Mouse (Mus musculus): ENCODE results near the gene Jhy. TPM values are rescaled to one million over a fixed set of nuclear protein-coding genes. Genes with fewer than 3 reads are reported as not detected.

Gene Jhy
- polyA plus RNA-seq, 1 experiment from 2014 or later, result 0.15 TPM

DNA sequence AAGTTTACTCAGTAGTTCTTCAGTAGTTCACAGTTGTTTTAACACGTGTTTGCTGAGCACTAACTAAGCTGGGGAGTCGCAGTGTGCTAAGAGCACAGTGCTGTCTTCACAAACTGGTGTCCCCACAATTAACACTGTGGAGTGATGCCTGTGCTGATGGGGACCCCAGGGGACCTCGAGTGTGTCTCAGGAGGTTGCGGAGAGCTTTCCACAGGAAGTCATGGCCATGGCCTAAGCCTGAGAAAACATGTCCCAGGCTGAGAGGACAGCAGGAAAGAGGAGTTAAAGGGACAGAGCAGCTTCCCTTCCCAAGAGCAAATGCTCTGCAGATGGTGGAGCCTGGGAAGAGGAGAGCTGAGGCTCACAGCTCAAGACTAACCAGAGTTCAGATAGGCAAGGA lies 16.8 kb downstream of the Jhy start:
- Histone ChIP-seq H3K4me1 (replicated peaks; ENCODE audit: control insufficient read depth, insufficient read depth, low read length) (peaks cover 4% of the 10 kb centered on the region; the same call in 1 of the 2 replicates), H3K27me3 (replicated peaks; ENCODE audit: control insufficient read depth, insufficient read depth, low read length) (no peaks in the 10 kb centered on the region), H3K9me3 (ENCODE audit: control insufficient read depth, low read length) (no peaks in the 10 kb centered on the region), H3K4me2 (ENCODE audit: low read length) (no peak overlapping the region), H3K36me3 (ENCODE audit: control insufficient read depth, insufficient read depth) (no peaks in the 10 kb centered on the region), H3K9ac (replicated peaks; ENCODE audit: low read depth, low read length) (no peak overlapping the region), H3K27ac (ENCODE audit: low read length) (no peak overlapping the region), H3K4me3 (replicated peaks; ENCODE audit: low read length) (no peak overlapping the region)
- ATAC-seq, result no peak
- WGBS, result 84% methylated on average over 4 of the region's 4 CpGs

DNA sequence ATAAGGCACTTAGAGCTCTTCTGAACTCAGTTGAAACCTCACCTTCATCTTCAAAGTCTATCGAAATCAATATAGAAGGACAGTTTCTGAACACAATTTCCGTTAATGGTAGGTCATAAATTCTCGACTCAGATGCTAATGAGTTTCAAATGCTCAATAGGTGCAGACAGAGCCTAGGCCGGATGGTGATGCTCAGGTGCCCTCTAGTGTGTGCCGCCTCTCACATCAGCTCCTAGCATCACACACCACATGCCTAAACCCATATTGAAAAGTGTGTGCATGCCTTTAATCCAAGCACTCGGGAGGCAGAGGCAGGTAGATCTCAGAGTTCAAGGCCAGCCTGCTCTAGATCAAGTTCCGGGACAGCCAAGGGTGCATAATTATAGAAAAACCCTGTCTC lies 26.5 kb downstream of the Jhy start:
- H3K27ac ChIP-seq (ENCODE audit: low read length), result no peak overlapping the region
- no peaks in the 10 kb centered on the region for H3K4me1 ChIP-seq (replicated peaks; ENCODE audit: control insufficient read depth, insufficient read depth, low read length)
- H3K4me3 ChIP-seq (replicated peaks; ENCODE audit: low read length), result no peak overlapping the region
- H3K4me2 ChIP-seq (ENCODE audit: low read length), result no peak overlapping the region
- WGBS, result 61% methylated on average over 7 of the region's 7 CpGs
- no peaks in the 10 kb centered on the region for H3K9me3 ChIP-seq (ENCODE audit: control insufficient read depth, low read length)
- H3K36me3 ChIP-seq (ENCODE audit: control insufficient read depth, insufficient read depth), result no peaks in the 10 kb centered on the region
- ATAC-seq, result no peak
- H3K27me3 ChIP-seq (replicated peaks; ENCODE audit: control insufficient read depth, insufficient read depth, low read length), result no peaks in the 10 kb centered on the region
- H3K9ac ChIP-seq (replicated peaks; ENCODE audit: low read depth, low read length), result no peak overlapping the region

DNA sequence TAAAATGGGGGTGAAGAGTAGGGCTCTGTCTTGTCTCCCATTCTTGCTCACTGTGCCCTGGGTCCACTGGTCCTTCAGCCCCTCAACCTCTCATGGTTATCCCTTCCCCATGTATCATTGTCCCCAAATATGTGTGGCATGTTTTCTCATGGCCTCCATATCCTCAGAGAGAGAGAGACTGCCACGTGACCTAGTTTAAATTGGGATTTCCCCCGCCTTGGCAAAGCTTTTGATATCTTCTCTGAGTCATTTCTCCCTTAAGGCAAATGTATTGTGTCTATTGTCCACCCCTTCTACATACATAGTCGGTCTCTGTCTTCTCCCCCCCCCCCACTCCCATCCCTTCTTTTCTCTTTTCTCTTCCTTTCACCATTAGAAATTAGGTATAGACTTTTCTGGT lies 30.6 kb downstream of the Jhy start:
- Histone ChIP-seq H3K9ac (replicated peaks; ENCODE audit: low read depth, low read length) (no peak overlapping the region), H3K36me3 (ENCODE audit: control insufficient read depth, insufficient read depth) (no peaks in the 10 kb centered on the region), H3K4me3 (replicated peaks; ENCODE audit: low read length) (no peak overlapping the region), H3K27me3 (replicated peaks; ENCODE audit: control insufficient read depth, insufficient read depth, low read length) (no peaks in the 10 kb centered on the region), H3K27ac (ENCODE audit: low read length) (no peak overlapping the region), H3K4me1 (replicated peaks; ENCODE audit: control insufficient read depth, insufficient read depth, low read length) (no peaks in the 10 kb centered on the region), H3K4me2 (ENCODE audit: low read length) (no peak overlapping the region), H3K9me3 (ENCODE audit: control insufficient read depth, low read length) (no peaks in the 10 kb centered on the region)
- ATAC-seq, result no peak
- 59% methylated on average over 3 of the region's 3 CpGs for WGBS

DNA sequence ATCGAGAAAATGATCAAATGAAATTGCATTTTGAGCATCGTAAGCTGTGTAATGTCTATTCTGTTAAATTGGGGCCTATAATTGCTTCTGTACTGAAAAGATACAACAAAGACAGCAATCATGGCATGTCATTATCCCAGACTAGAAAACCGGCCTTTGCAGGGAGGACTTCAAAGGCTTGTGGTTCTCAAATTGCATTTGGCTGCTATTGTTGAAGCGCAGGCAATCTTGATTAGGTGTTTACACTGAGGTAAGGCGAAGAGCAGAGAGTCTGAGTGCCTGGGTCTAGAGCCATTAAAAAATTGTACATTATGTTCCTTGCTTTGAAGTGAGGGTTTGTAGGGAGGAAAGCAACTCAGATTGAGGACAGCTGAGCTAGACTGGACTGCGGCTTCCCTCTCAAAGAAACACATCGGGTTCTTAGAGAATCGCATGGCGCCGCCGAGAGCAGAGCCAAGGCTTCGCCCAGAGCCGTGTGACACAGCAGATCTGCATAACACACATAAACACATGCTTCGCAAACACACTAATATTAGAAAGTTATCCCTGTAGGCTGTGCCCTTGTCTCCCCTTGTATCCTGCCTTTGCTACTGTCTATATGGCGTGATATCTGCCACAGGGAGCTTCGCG lies 36.5 kb downstream of the Jhy start:
- 43% methylated on average over 17 of the region's 17 CpGs for WGBS

DNA sequence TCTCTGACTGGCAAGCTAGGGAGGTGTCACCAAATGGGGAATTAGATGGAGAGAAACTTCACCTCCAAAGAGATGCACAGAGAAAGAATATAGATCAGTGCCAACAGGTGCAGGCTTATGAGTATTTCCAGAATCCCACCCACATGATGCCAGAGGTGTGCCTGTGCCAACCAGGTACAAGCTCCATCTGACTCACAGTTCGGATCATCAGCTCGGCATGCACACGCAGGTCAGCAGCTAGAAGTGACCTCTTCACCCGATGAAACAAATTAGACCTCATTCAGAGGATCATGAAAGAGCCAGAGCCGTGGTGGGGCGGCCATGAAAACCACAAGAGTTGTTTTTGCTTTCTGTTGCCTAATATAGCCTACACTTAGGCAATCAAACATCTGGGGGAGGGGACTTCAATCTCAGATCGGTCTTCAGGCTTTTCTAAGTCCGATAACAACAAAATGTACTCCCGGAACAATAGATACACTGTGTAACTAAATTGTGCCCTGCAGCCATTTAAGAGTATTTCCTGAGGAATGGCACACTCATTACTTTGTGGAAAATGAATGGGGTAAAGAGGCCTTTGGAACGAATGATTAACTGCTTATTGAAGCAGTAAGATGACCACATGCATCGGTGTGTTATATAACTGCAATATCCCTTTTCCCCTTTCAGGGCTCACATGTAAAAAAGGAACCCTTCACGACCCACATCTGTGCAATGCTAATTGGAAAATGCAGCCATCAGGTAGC lies 45.9 kb downstream of the Jhy start:
- H3K27ac ChIP-seq (ENCODE audit: low read length), result no peak overlapping the region
- no peaks in the 10 kb centered on the region for H3K27me3 ChIP-seq (replicated peaks; ENCODE audit: control insufficient read depth, insufficient read depth, low read length)
- H3K9ac ChIP-seq (replicated peaks; ENCODE audit: low read depth, low read length), result no peak overlapping the region
- no peak for ATAC-seq
- no peak overlapping the region for H3K4me3 ChIP-seq (replicated peaks; ENCODE audit: low read length)
- no peaks in the 10 kb centered on the region for H3K9me3 ChIP-seq (ENCODE audit: control insufficient read depth, low read length)
- H3K36me3 ChIP-seq (ENCODE audit: control insufficient read depth, insufficient read depth), result no peaks in the 10 kb centered on the region
- no peaks in the 10 kb centered on the region for H3K4me1 ChIP-seq (replicated peaks; ENCODE audit: control insufficient read depth, insufficient read depth, low read length)
- WGBS, result 15% methylated on average over 12 of the region's 12 CpGs
- H3K4me2 ChIP-seq (ENCODE audit: low read length), result no peak overlapping the region

More for the DNA sequence above, 36.5 kb downstream of the Jhy start:
- H3K4me3 ChIP-seq (replicated peaks; ENCODE audit: low read length), result no peak overlapping the region
- no peaks in the 10 kb centered on the region for H3K27me3 ChIP-seq (replicated peaks; ENCODE audit: control insufficient read depth, insufficient read depth, low read length)
- 0 out of 2 replicates have a peak overlapping the region, but pooled peaks have one; percentile 25 for H3K4me2 ChIP-seq (ENCODE audit: low read length)
- no peak overlapping the region for H3K9ac ChIP-seq (replicated peaks; ENCODE audit: low read depth, low read length)
- peaks cover 9% of the 10 kb centered on the region for H3K4me1 ChIP-seq (replicated peaks; ENCODE audit: control insufficient read depth, insufficient read depth, low read length)
- no peaks in the 10 kb centered on the region for H3K36me3 ChIP-seq (ENCODE audit: control insufficient read depth, insufficient read depth)
- ATAC-seq, result no peak
- no peaks in the 10 kb centered on the region for H3K9me3 ChIP-seq (ENCODE audit: control insufficient read depth, low read length)
- H3K27ac ChIP-seq (ENCODE audit: low read length), result no peak overlapping the region

DNA sequence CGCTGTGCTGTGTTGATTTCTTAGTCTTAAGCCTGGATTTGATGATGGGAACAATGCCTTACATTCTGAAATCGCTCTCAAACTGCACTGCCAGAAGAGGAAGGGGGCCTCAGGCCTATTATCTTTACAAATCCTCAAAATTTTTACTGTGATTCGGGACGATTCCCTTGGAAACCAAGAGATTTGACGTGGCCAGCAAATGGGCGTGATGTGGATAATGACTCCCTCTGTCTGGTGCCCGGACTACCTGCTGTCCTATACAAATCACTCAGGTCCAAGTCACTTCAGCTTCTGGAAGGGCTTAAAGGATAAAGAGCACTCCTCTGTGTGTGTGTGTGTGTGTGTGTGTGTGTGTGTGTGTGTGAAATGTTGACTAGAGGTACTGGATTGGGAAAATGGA lies 55.0 kb downstream of the Jhy start:
- Histone ChIP-seq H3K27me3 (replicated peaks; ENCODE audit: control insufficient read depth, insufficient read depth, low read length) (peaks cover 3% of the 10 kb centered on the region; the same call in 1 of the 2 replicates), H3K27ac (ENCODE audit: low read length) (no peak overlapping the region), H3K36me3 (ENCODE audit: control insufficient read depth, insufficient read depth) (no peaks in the 10 kb centered on the region), H3K4me3 (replicated peaks; ENCODE audit: low read length) (no peak overlapping the region), H3K9ac (replicated peaks; ENCODE audit: low read depth, low read length) (no peak overlapping the region), H3K9me3 (ENCODE audit: control insufficient read depth, low read length) (no peaks in the 10 kb centered on the region), H3K4me1 (replicated peaks; ENCODE audit: control insufficient read depth, insufficient read depth, low read length) (no peaks in the 10 kb centered on the region), H3K4me2 (ENCODE audit: low read length) (no peak overlapping the region)
- WGBS, result 4% methylated on average over 7 of the region's 7 CpGs
- no peak for ATAC-seq

DNA sequence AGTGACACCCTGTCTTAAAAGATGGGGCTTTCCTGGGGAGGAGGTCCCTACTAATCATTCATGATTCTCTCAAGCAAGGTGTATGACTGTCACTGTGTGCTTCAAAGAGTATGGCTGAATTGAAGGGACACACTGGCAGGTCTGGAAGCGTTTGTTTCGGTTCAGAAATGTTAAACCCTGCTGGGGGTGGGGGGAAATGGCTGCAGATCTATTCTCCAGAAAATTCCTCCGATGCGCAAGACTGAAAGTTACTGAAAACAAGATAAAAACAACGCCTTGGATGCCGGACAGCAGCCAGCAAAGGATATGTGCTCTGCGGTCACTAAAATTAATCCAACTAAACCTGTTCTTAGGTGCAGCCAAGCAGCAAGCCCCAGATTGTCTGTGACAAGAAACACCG lies 55.5 kb downstream of the Jhy start:
- Histone ChIP-seq H3K4me1 (replicated peaks; ENCODE audit: control insufficient read depth, insufficient read depth, low read length) (no peaks in the 10 kb centered on the region), H3K9ac (replicated peaks; ENCODE audit: low read depth, low read length) (no peak overlapping the region), H3K27me3 (replicated peaks; ENCODE audit: control insufficient read depth, insufficient read depth, low read length) (peaks cover 3% of the 10 kb centered on the region; the same call in 1 of the 2 replicates), H3K4me3 (replicated peaks; ENCODE audit: low read length) (no peak overlapping the region), H3K27ac (ENCODE audit: low read length) (no peak overlapping the region), H3K36me3 (ENCODE audit: control insufficient read depth, insufficient read depth) (no peaks in the 10 kb centered on the region), H3K4me2 (ENCODE audit: low read length) (no peak overlapping the region), H3K9me3 (ENCODE audit: control insufficient read depth, low read length) (no peaks in the 10 kb centered on the region)
- WGBS, result 14% methylated on average over 8 of the region's 8 CpGs
- ATAC-seq, result no peak

DNA sequence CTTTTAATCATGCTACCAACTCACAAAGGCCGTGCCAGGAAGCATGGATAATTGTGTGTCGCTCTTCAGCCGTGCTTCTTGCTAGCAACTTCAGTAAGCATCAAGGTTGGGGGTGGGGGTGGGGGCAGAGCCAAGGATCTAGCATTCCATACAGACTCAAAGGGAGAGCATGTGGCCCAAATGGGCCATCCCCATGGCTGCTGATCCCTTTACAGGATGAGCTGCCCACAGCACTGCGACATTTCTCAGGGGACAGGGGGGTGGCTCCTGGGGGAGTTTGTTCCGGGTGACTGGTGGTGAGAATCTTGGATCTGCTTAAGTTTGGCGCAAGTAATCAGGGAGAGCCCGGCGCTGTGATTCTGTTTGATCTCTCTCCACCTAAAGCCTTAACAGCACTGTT lies 56.5 kb downstream of the Jhy start:
- H3K9me3 ChIP-seq (ENCODE audit: control insufficient read depth, low read length), result no peaks in the 10 kb centered on the region
- 6% methylated on average over 8 of the region's 8 CpGs for WGBS
- no peak overlapping the region for H3K4me2 ChIP-seq (ENCODE audit: low read length)
- no peak overlapping the region for H3K27ac ChIP-seq (ENCODE audit: low read length)
- H3K36me3 ChIP-seq (ENCODE audit: control insufficient read depth, insufficient read depth), result no peaks in the 10 kb centered on the region
- no peak overlapping the region for H3K4me3 ChIP-seq (replicated peaks; ENCODE audit: low read length)
- peaks cover 3% of the 10 kb centered on the region; the same call in 1 of the 2 replicates for H3K27me3 ChIP-seq (replicated peaks; ENCODE audit: control insufficient read depth, insufficient read depth, low read length)
- H3K9ac ChIP-seq (replicated peaks; ENCODE audit: low read depth, low read length), result no peak overlapping the region
- no peak for ATAC-seq
- H3K4me1 ChIP-seq (replicated peaks; ENCODE audit: control insufficient read depth, insufficient read depth, low read length), result no peaks in the 10 kb centered on the region

DNA sequence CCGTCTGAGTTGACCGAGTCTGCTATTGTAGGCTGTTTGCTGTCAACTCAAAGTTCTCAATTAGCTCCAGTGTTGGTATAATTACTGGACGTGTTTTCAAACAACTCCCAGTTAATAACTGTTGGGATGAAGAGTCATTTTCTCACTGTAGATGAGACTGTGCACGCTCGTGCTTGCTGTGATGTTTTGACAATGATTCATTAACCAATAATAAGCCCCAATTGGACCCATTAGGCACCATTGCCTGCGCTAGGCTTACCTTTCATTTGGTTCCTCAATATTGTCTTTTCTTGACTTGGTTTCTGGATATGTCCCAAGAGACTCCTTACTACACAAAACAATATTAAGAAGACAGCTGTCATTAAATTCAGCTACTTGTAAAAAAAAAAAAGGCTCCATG lies 71.5 kb downstream of the Jhy start:
- Histone ChIP-seq H3K4me1 (replicated peaks; ENCODE audit: control insufficient read depth, insufficient read depth, low read length) (no peaks in the 10 kb centered on the region), H3K4me3 (replicated peaks; ENCODE audit: low read length) (no peak overlapping the region)

More for the DNA sequence above, 71.5 kb downstream of the Jhy start:
- no peaks in the 10 kb centered on the region for H3K9me3 ChIP-seq (ENCODE audit: control insufficient read depth, low read length)
- no peak for ATAC-seq
- H3K9ac ChIP-seq (replicated peaks; ENCODE audit: low read depth, low read length), result no peak overlapping the region
- peaks cover 63% of the 10 kb centered on the region for H3K27me3 ChIP-seq (replicated peaks; ENCODE audit: control insufficient read depth, insufficient read depth, low read length)
- 26% methylated on average over 6 of the region's 6 CpGs for WGBS
- H3K4me2 ChIP-seq (ENCODE audit: low read length), result no peak overlapping the region
- no peaks in the 10 kb centered on the region for H3K36me3 ChIP-seq (ENCODE audit: control insufficient read depth, insufficient read depth)
- H3K27ac ChIP-seq (ENCODE audit: low read length), result no peak overlapping the region

All from forebrain, embryonic 16.5 days (tissue).